Mouse (Mus musculus) megakaryocyte, embryonic 14.5 days (primary cell): ENCODE data around the gene Lrmda.

ENCODE experiments used
- FLI1 ChIP-seq: IDR thresholded peaks from 2 replicates; pipeline ENCODE4 v1.6.1; 2012; ENCODE audit warnings: low read length, inconsistent platforms, mixed read lengths
- GATA1 ChIP-seq: IDR thresholded peaks from 3 replicates; pipeline ENCODE4 v1.6.1; 2012; ENCODE audit warnings: mixed read lengths, low read length, inconsistent platforms, borderline replicate concordance

GRCm38 (mm10) chr14:21982592-21983310, 36.8 kb upstream of the Lrmda start:
- no peak for TF ChIP-seq GATA1
- no peak for TF ChIP-seq FLI1
